Mouse (Mus musculus) induced T-regulatory cell, adult 2 months (primary cell): ENCODE results near the gene Ttbk2.

ENCODE experiments used
- DNase-seq: peaks from one replicate; pipeline ENCODE4 v3.0.0-alpha.2; 2012; ENCODE audit warnings: low read depth

Gene Ttbk2

GRCm38 (mm10) chr2:120850424-120851082 lies at the start of gene Ttbk2:
Gene Ttbk2, minus strand, starts transcription at chr2:120850604.
- peak; percentile 97 for DNase-seq

- no peak for DNase-seq
Measured at GRCm38 (mm10) chr2:120896361-120896760, 46.0 kb upstream of the Ttbk2 start.

GRCm38 (mm10) chr2:120887601-120888000 lies 37.2 kb upstream of the Ttbk2 start:
- peak; percentile 36 for DNase-seq

GRCm38 (mm10) chr2:120873192-120873591 lies 22.8 kb upstream of the Ttbk2 start:
- DNase-seq: no peak

GRCm38 (mm10) chr2:120871447-120872336 lies 21.3 kb upstream of the Ttbk2 start:
- no peak for DNase-seq

GRCm38 (mm10) chr2:120867336-120867735 lies 16.9 kb upstream of the Ttbk2 start:
- DNase-seq: no peak

GRCm38 (mm10) chr2:120866561-120866960 lies 16.2 kb upstream of the Ttbk2 start:
- DNase-seq: peak; percentile 66

GRCm38 (mm10) chr2:120863389-120863788 lies 13.0 kb upstream of the Ttbk2 start:
- DNase-seq: no peak

- no peak for DNase-seq
Measured at GRCm38 (mm10) chr2:120860699-120861098, 10.3 kb upstream of the Ttbk2 start.

GRCm38 (mm10) chr2:120858131-120858530 lies 7.7 kb upstream of the Ttbk2 start:
- no peak for DNase-seq

GRCm38 (mm10) chr2:120853151-120853550 lies 2.7 kb upstream of the Ttbk2 start:
- peak; percentile 36 for DNase-seq

GRCm38 (mm10) chr2:120852626-120853025 lies 2.2 kb upstream of the Ttbk2 start:
- peak; percentile 74 for DNase-seq

- no peak for DNase-seq
Measured at GRCm38 (mm10) chr2:120849449-120850423, 668 bp downstream of the Ttbk2 start, which contains the start of gene Cdan1. Gene Cdan1, minus strand, starts transcription at chr2:120850128.

GRCm38 (mm10) chr2:120845280-120845679 lies 5.1 kb downstream of the Ttbk2 start:
- no peak for DNase-seq

GRCm38 (mm10) chr2:120843990-120844389 lies 6.4 kb downstream of the Ttbk2 start:
- no peak for DNase-seq

GRCm38 (mm10) chr2:120841211-120841610 lies 9.2 kb downstream of the Ttbk2 start:
- no peak for DNase-seq

GRCm38 (mm10) chr2:120835167-120835566 lies 15.2 kb downstream of the Ttbk2 start:
- no peak for DNase-seq

GRCm38 (mm10) chr2:120826936-120827638 lies 23.3 kb downstream of the Ttbk2 start:
- no peak for DNase-seq

GRCm38 (mm10) chr2:120770265-120770935 lies 80.0 kb downstream of the Ttbk2 start:
- no peak for DNase-seq

GRCm38 (mm10) chr2:120761922-120762321 lies 88.5 kb downstream of the Ttbk2 start:
- no peak for DNase-seq

- DNase-seq: no peak
Measured at GRCm38 (mm10) chr2:120748041-120748440, 102.4 kb downstream of the Ttbk2 start.
